Mouse (Mus musculus): Measurements from ENCODE around the gene Inip. TPM values are rescaled to one million over a fixed set of nuclear protein-coding genes. Genes with fewer than 3 reads are reported as not detected.

The Inip gene
- polyA plus RNA-seq, 2 experiments, result 20.4 to 40.0 TPM

GRCm38 (mm10) chr4:59805968-59806878, 4.8 kb upstream of the Inip start:
- peaks cover 8% of the 10 kb centered on the region; the same call in 1 of the 2 replicates for H3K4me1 ChIP-seq (ENCODE audit: control insufficient read depth, insufficient read depth, low read length)
- H3K27ac ChIP-seq (replicated peaks; ENCODE audit: low read depth, low read length), result peak overlapping the region; percentile 9
- no peak for TF ChIP-seq POLR2A (IDR thresholded peaks at IDR 0.05; ENCODE audit: borderline replicate concordance, extremely low read depth, insufficient read depth, insufficient read length)
- H3K9ac ChIP-seq (ENCODE audit: low read depth, low read length, severe bottlenecking), result peak overlapping the region; percentile 82
- peak overlapping the region; percentile 90 for H3K4me3 ChIP-seq (replicated peaks; ENCODE audit: low read length)
- DNase-seq (ENCODE audit: low spot score), result no peak
- 2% methylated on average over 42 of the region's 58 CpGs for WGBS
- no peaks in the 10 kb centered on the region for H3K9me3 ChIP-seq (ENCODE audit: control insufficient read depth, low read length)
- H3K4me2 ChIP-seq (replicated peaks; ENCODE audit: low read depth, low read length, severe bottlenecking), result peak overlapping the region; percentile 97
- no peaks in the 10 kb centered on the region for H3K36me3 ChIP-seq (ENCODE audit: control insufficient read depth, insufficient read depth, low read length)
- peak; percentile 34; the same call in 1 of the 2 replicates for ATAC-seq (ENCODE audit: low FRiP score, low read depth)
- H3K27me3 ChIP-seq (ENCODE audit: control insufficient read depth, insufficient read depth, low read length), result no peaks in the 10 kb centered on the region

GRCm38 (mm10) chr4:59805181-59805967, 4.0 kb upstream of the Inip start, which contains the start of gene Snx30:
Snx30 (plus strand) TSS chr4:59805840.
- H3K4me3 ChIP-seq (replicated peaks; ENCODE audit: low read length), result peak within 1 kb of the TSS; percentile 90
- H3K9me3 ChIP-seq (ENCODE audit: control insufficient read depth, low read length), result no peaks in the 10 kb centered on the region
- H3K4me1 ChIP-seq (ENCODE audit: control insufficient read depth, insufficient read depth, low read length), result peaks cover 8% of the 10 kb centered on the region; the same call in 1 of the 2 replicates
- peak within 1 kb of the TSS; percentile 97 for H3K4me2 ChIP-seq (replicated peaks; ENCODE audit: low read depth, low read length, severe bottlenecking)
- DNase-seq (ENCODE audit: low spot score) (peak; percentile 84), ATAC-seq (ENCODE audit: low FRiP score, low read depth) (peak; percentile 95)
- H3K27ac ChIP-seq (replicated peaks; ENCODE audit: low read depth, low read length), result peak within 1 kb of the TSS; percentile 9
- no peaks in the 10 kb centered on the region for H3K36me3 ChIP-seq (ENCODE audit: control insufficient read depth, insufficient read depth, low read length)
- H3K9ac ChIP-seq (ENCODE audit: low read depth, low read length, severe bottlenecking), result peak within 1 kb of the TSS; percentile 82
- H3K27me3 ChIP-seq (ENCODE audit: control insufficient read depth, insufficient read depth, low read length), result no peaks in the 10 kb centered on the region
- 2% methylated on average over 41 of the region's 45 CpGs for WGBS
- TF ChIP-seq POLR2A (IDR thresholded peaks at IDR 0.05; ENCODE audit: borderline replicate concordance, extremely low read depth, insufficient read depth, insufficient read length), result peak; percentile 58; the same call in 1 of the 2 replicates

GRCm38 (mm10) chr4:59804754-59805153, 3.4 kb upstream of the Inip start:
- no peak for ATAC-seq (ENCODE audit: low FRiP score, low read depth)
- no peak overlapping the region for H3K27ac ChIP-seq (replicated peaks; ENCODE audit: low read depth, low read length)
- 77% methylated on average over 1 of the region's 1 CpGs for WGBS

GRCm38 (mm10) chr4:59803358-59803757, 2.0 kb upstream of the Inip start:
- DNase-seq (ENCODE audit: low spot score) (no peak), ATAC-seq (ENCODE audit: low FRiP score, low read depth) (no peak)
- WGBS, result 75% methylated on average over 5 of the region's 5 CpGs
- Histone ChIP-seq H3K27me3 (ENCODE audit: control insufficient read depth, insufficient read depth, low read length) (no peaks in the 10 kb centered on the region), H3K9ac (ENCODE audit: low read depth, low read length, severe bottlenecking) (no peak overlapping the region), H3K27ac (replicated peaks; ENCODE audit: low read depth, low read length) (no peak overlapping the region), H3K36me3 (ENCODE audit: control insufficient read depth, insufficient read depth, low read length) (no peaks in the 10 kb centered on the region), H3K9me3 (ENCODE audit: control insufficient read depth, low read length) (no peaks in the 10 kb centered on the region), H3K4me3 (replicated peaks; ENCODE audit: low read length) (no peak overlapping the region), H3K4me1 (ENCODE audit: control insufficient read depth, insufficient read depth, low read length) (peaks cover 8% of the 10 kb centered on the region; the same call in 1 of the 2 replicates), H3K4me2 (replicated peaks; ENCODE audit: low read depth, low read length, severe bottlenecking) (no peak overlapping the region)
- no peak for TF ChIP-seq POLR2A (IDR thresholded peaks at IDR 0.05; ENCODE audit: borderline replicate concordance, extremely low read depth, insufficient read depth, insufficient read length)

More at GRCm38 (mm10) chr4:59804754-59805153, 3.4 kb upstream of the Inip start:
- peak overlapping the region; percentile 90 for H3K4me3 ChIP-seq (replicated peaks; ENCODE audit: low read length)
- peaks cover 8% of the 10 kb centered on the region; the same call in 1 of the 2 replicates for H3K4me1 ChIP-seq (ENCODE audit: control insufficient read depth, insufficient read depth, low read length)
- H3K9me3 ChIP-seq (ENCODE audit: control insufficient read depth, low read length), result no peaks in the 10 kb centered on the region
- H3K4me2 ChIP-seq (replicated peaks; ENCODE audit: low read depth, low read length, severe bottlenecking), result peak overlapping the region; percentile 97
- no peak overlapping the region for H3K9ac ChIP-seq (ENCODE audit: low read depth, low read length, severe bottlenecking)
- no peak for DNase-seq (ENCODE audit: low spot score)
- no peaks in the 10 kb centered on the region for H3K36me3 ChIP-seq (ENCODE audit: control insufficient read depth, insufficient read depth, low read length)
- no peaks in the 10 kb centered on the region for H3K27me3 ChIP-seq (ENCODE audit: control insufficient read depth, insufficient read depth, low read length)
- no peak for TF ChIP-seq POLR2A (IDR thresholded peaks at IDR 0.05; ENCODE audit: borderline replicate concordance, extremely low read depth, insufficient read depth, insufficient read length)

GRCm38 (mm10) chr4:59802792-59803191, 1.4 kb upstream of the Inip start:
- H3K9me3 ChIP-seq (ENCODE audit: control insufficient read depth, low read length), result no peaks in the 10 kb centered on the region
- 53% methylated on average over 4 of the region's 4 CpGs for WGBS
- no peak overlapping the region for H3K9ac ChIP-seq (ENCODE audit: low read depth, low read length, severe bottlenecking)
- no peak overlapping the region for H3K4me3 ChIP-seq (replicated peaks; ENCODE audit: low read length)
- ATAC-seq (ENCODE audit: low FRiP score, low read depth) (no peak), DNase-seq (ENCODE audit: low spot score) (no peak)
- no peaks in the 10 kb centered on the region for H3K27me3 ChIP-seq (ENCODE audit: control insufficient read depth, insufficient read depth, low read length)
- TF ChIP-seq POLR2A (IDR thresholded peaks at IDR 0.05; ENCODE audit: borderline replicate concordance, extremely low read depth, insufficient read depth, insufficient read length), result no peak
- H3K4me1 ChIP-seq (ENCODE audit: control insufficient read depth, insufficient read depth, low read length), result peaks cover 8% of the 10 kb centered on the region; the same call in 1 of the 2 replicates
- no peak overlapping the region for H3K4me2 ChIP-seq (replicated peaks; ENCODE audit: low read depth, low read length, severe bottlenecking)
- H3K36me3 ChIP-seq (ENCODE audit: control insufficient read depth, insufficient read depth, low read length), result no peaks in the 10 kb centered on the region
- H3K27ac ChIP-seq (replicated peaks; ENCODE audit: low read depth, low read length), result no peak overlapping the region

Measured in limb, embryonic 14.5 days (tissue).